Mouse (Mus musculus): ENCODE measurements around the gene Gm44805. TPM values are rescaled to one million over a fixed set of nuclear protein-coding genes. Genes with fewer than 3 reads are reported as not detected.

Gene Gm44805
- polyA plus RNA-seq (2015; fragmentation: Nextera tagmentation; extraction: Ambion mirVana), result not detected in 2 replicates

GRCm38 (mm10) chr7:19681202-19681694, at the start of gene Gm44805, which contains the start of gene Apoc4:
Gene Gm44805 (minus strand): TSS chr7:19681423.
Gene Apoc4 (minus strand): TSS chr7:19681479.
- Histone ChIP-seq H3K4me1 (peaks cover 3% of the 10 kb centered on the region; the same call in 1 of the 2 replicates), H3K27me3 (no peaks in the 10 kb centered on the region), H3K9me3 (replicated peaks) (no peaks in the 10 kb centered on the region), H3K4me3 (replicated peaks) (no peak within 1 kb of the TSS), H3K36me3 (no peaks in the 10 kb centered on the region), H3K9ac (no peak within 1 kb of the TSS), H3K27ac (replicated peaks) (no peak within 1 kb of the TSS), H3K4me2 (replicated peaks) (no peak within 1 kb of the TSS)
- no peak for ATAC-seq (ENCODE audit: insufficient number of reproducible peaks, low FRiP score, low TSS enrichment, low read depth)
- WGBS, result 61% methylated on average over 8 of the region's 8 CpGs

- Histone ChIP-seq H3K4me1 (no peaks in the 10 kb centered on the region), H3K9ac (no peak overlapping the region), H3K27ac (replicated peaks) (no peak overlapping the region), H3K36me3 (peaks cover 95% of the 10 kb centered on the region), H3K4me2 (replicated peaks) (no peak overlapping the region), H3K4me3 (replicated peaks) (no peak overlapping the region), H3K9me3 (replicated peaks) (peaks cover 5% of the 10 kb centered on the region; the same call in 1 of the 2 replicates), H3K27me3 (no peaks in the 10 kb centered on the region)
- no peak for ATAC-seq (ENCODE audit: insufficient number of reproducible peaks, low FRiP score, low TSS enrichment, low read depth)
- WGBS, result 86% methylated on average over 4 of the region's 4 CpGs
Observed at GRCm38 (mm10) chr7:19726541-19726940, 45.3 kb upstream of the Gm44805 start.

- WGBS, result 89% methylated on average over 12 of the region's 12 CpGs
- H3K27ac ChIP-seq (replicated peaks), result no peak overlapping the region
Observed at GRCm38 (mm10) chr7:19724167-19724566, 42.9 kb upstream of the Gm44805 start.

GRCm38 (mm10) chr7:19722754-19723195, 41.6 kb upstream of the Gm44805 start:
- ATAC-seq (ENCODE audit: insufficient number of reproducible peaks, low FRiP score, low TSS enrichment, low read depth), result no peak
- Histone ChIP-seq H3K36me3 (peaks cover 86% of the 10 kb centered on the region), H3K27ac (replicated peaks) (no peak overlapping the region), H3K27me3 (no peaks in the 10 kb centered on the region), H3K4me1 (no peaks in the 10 kb centered on the region), H3K4me3 (replicated peaks) (no peak overlapping the region), H3K9me3 (replicated peaks) (peaks cover 13% of the 10 kb centered on the region; the same call in 1 of the 2 replicates), H3K4me2 (replicated peaks) (no peak overlapping the region), H3K9ac (no peak overlapping the region)
- WGBS, result 81% methylated on average over 6 of the region's 6 CpGs

More at GRCm38 (mm10) chr7:19724167-19724566, 42.9 kb upstream of the Gm44805 start:
- no peak for ATAC-seq (ENCODE audit: insufficient number of reproducible peaks, low FRiP score, low TSS enrichment, low read depth)
- H3K4me1 ChIP-seq, result no peaks in the 10 kb centered on the region
- H3K4me3 ChIP-seq (replicated peaks), result no peak overlapping the region
- peaks cover 13% of the 10 kb centered on the region; the same call in 1 of the 2 replicates for H3K9me3 ChIP-seq (replicated peaks)
- no peak overlapping the region for H3K4me2 ChIP-seq (replicated peaks)
- peaks cover 91% of the 10 kb centered on the region for H3K36me3 ChIP-seq
- no peak overlapping the region for H3K9ac ChIP-seq
- H3K27me3 ChIP-seq, result no peaks in the 10 kb centered on the region

GRCm38 (mm10) chr7:19719200-19719599, 38.0 kb upstream of the Gm44805 start:
- no peak overlapping the region for H3K4me3 ChIP-seq (replicated peaks)
- peaks cover 16% of the 10 kb centered on the region for H3K4me1 ChIP-seq
- H3K27me3 ChIP-seq, result no peaks in the 10 kb centered on the region
- whole genome bisulfite sequencing, result 96% methylated on average over 4 of the region's 4 CpGs
- no peak overlapping the region for H3K27ac ChIP-seq (replicated peaks)
- no peak overlapping the region for H3K9ac ChIP-seq
- H3K9me3 ChIP-seq (replicated peaks), result peaks cover 13% of the 10 kb centered on the region; the same call in 1 of the 2 replicates
- ATAC-seq (ENCODE audit: insufficient number of reproducible peaks, low FRiP score, low TSS enrichment, low read depth), result no peak
- no peak overlapping the region for H3K4me2 ChIP-seq (replicated peaks)
- H3K36me3 ChIP-seq, result peaks cover 58% of the 10 kb centered on the region

DNA sequence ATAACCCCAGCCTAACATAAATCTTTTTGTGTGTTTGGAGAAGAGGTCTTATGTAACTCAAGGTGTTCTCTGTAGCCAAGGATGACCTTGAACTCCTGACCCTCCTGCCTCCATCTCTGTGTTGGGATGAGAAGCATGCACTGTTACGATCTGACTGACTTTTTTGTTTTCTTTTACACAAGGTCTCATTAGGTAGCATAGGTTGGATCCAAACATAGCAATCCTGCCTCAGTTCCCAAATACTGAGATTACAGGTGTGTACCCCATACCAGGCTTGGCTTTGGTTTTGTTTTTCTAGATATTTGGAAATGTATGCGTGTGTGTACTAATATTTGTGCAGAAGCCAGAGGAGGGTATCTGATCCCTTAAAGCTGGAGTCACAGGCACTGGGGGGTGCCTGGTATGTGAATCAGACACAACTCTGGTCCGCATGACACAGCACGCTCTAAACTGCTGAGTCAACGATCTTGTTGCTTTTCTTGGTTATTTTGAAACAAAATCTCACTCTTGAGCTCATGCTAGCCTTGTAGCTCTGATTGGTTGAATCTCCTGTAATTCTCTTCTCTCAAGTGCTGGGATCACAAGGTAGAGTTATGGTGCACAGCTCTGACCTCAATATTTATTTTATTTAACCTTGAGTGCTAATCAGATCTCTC, 37.2 kb upstream of the Gm44805 start:
- WGBS, result 91% methylated on average over 5 of the region's 5 CpGs
- peaks cover 58% of the 10 kb centered on the region for H3K36me3 ChIP-seq
- no peak for ATAC-seq (ENCODE audit: insufficient number of reproducible peaks, low FRiP score, low TSS enrichment, low read depth)

GRCm38 (mm10) chr7:19717346-19717745, 36.1 kb upstream of the Gm44805 start:
- Histone ChIP-seq H3K9ac (no peak overlapping the region), H3K4me3 (replicated peaks) (no peak overlapping the region), H3K4me1 (peaks cover 25% of the 10 kb centered on the region), H3K4me2 (replicated peaks) (no peak overlapping the region), H3K27ac (replicated peaks) (no peak overlapping the region), H3K9me3 (replicated peaks) (peaks cover 13% of the 10 kb centered on the region; the same call in 1 of the 2 replicates), H3K27me3 (no peaks in the 10 kb centered on the region), H3K36me3 (peaks cover 57% of the 10 kb centered on the region)
- WGBS, result 79% methylated on average over 4 of the region's 4 CpGs
- no peak for ATAC-seq (ENCODE audit: insufficient number of reproducible peaks, low FRiP score, low TSS enrichment, low read depth)

More for the DNA sequence above, 37.2 kb upstream of the Gm44805 start:
- Histone ChIP-seq H3K9me3 (replicated peaks) (peaks cover 13% of the 10 kb centered on the region; the same call in 1 of the 2 replicates), H3K4me3 (replicated peaks) (no peak overlapping the region), H3K4me2 (replicated peaks) (no peak overlapping the region), H3K9ac (no peak overlapping the region), H3K27me3 (no peaks in the 10 kb centered on the region), H3K4me1 (peaks cover 24% of the 10 kb centered on the region), H3K27ac (replicated peaks) (no peak overlapping the region)

- Histone ChIP-seq H3K36me3 (peaks cover 57% of the 10 kb centered on the region), H3K9me3 (replicated peaks) (peaks cover 10% of the 10 kb centered on the region; the same call in 1 of the 2 replicates), H3K27ac (replicated peaks) (peak overlapping the region; percentile 86), H3K4me3 (replicated peaks) (no peak overlapping the region), H3K27me3 (no peaks in the 10 kb centered on the region), H3K4me1 (peaks cover 25% of the 10 kb centered on the region), H3K4me2 (replicated peaks) (peak overlapping the region; percentile 64), H3K9ac (no peak overlapping the region)
- no peak for ATAC-seq (ENCODE audit: insufficient number of reproducible peaks, low FRiP score, low TSS enrichment, low read depth)
- WGBS, result 80% methylated on average over 2 of the region's 2 CpGs
Observed at GRCm38 (mm10) chr7:19716822-19717221, 35.6 kb upstream of the Gm44805 start.

GRCm38 (mm10) chr7:19716055-19716682, 34.9 kb upstream of the Gm44805 start:
- Histone ChIP-seq H3K9me3 (replicated peaks) (peaks cover 3% of the 10 kb centered on the region; the same call in 1 of the 2 replicates), H3K36me3 (peaks cover 57% of the 10 kb centered on the region), H3K9ac (no peak overlapping the region), H3K4me3 (replicated peaks) (peak overlapping the region; percentile 100), H3K4me2 (replicated peaks) (peak overlapping the region; percentile 64), H3K27me3 (no peaks in the 10 kb centered on the region), H3K4me1 (peaks cover 25% of the 10 kb centered on the region), H3K27ac (replicated peaks) (peak overlapping the region; percentile 86)
- no peak for ATAC-seq (ENCODE audit: insufficient number of reproducible peaks, low FRiP score, low TSS enrichment, low read depth)
- WGBS, result 6% methylated on average over 18 of the region's 18 CpGs

- no peaks in the 10 kb centered on the region for H3K27me3 ChIP-seq
- H3K4me3 ChIP-seq (replicated peaks), result peak within 1 kb of the TSS; percentile 100
- peak within 1 kb of the TSS; percentile 88 for H3K4me2 ChIP-seq (replicated peaks)
- H3K27ac ChIP-seq (replicated peaks), result peak within 1 kb of the TSS; percentile 86
- H3K36me3 ChIP-seq, result peaks cover 55% of the 10 kb centered on the region
- H3K9me3 ChIP-seq (replicated peaks), result no peaks in the 10 kb centered on the region
- peak; percentile 99 for ATAC-seq (ENCODE audit: insufficient number of reproducible peaks, low FRiP score, low TSS enrichment, low read depth)
- WGBS, result under 1% methylated on average over 59 of the region's 59 CpGs
- peaks cover 25% of the 10 kb centered on the region for H3K4me1 ChIP-seq
- H3K9ac ChIP-seq, result peak within 1 kb of the TSS; percentile 98
Observed at GRCm38 (mm10) chr7:19715239-19716054, 34.2 kb upstream of the Gm44805 start, which contains the start of gene Tomm40. Gene Tomm40 (minus strand): TSS chr7:19715438.
